Mouse (Mus musculus): ENCODE measurements around the gene Brwd3. TPM values are rescaled to one million over a fixed set of nuclear protein-coding genes. Genes with fewer than 3 reads are reported as not detected.

Gene Brwd3
- 4.7 and 5.5 TPM in 2 replicates for polyA plus RNA-seq (2014; fragmentation: Nextera tagmentation; extraction: Ambion mirVana)

DNA sequence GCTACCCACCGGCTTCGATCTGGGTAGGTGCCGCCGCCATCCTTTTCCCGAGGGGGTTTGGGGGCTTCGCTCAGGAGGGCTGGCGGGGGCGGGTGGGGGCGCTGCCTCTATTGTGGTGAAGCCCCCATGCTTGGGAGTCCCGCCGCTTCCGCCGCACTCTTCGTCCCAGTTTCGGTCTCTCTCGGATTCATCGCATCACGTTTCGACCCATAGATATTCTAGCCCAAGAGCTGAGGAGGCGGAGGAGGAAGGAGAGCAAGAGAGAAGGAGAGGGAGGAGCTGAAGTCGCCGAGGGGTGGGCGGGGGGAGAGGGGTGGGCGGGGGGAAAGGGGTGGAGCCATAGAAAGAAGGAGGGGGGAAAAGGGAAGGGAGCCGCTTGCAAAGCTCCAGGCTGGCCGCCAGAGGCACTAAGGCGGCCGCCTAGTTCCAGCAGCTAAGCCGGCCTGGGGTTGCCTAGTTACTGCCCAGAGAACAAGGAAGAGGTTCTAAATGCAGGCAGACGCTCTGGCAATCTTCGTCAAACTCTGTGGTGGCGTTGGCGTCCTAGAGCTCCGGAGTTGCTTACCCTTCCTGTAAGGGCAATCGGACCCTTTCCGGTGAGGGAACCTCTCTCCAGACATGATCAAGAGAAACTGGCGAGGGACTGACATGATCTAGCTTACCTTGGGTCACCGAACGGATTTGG is at the start of gene Brwd3:
Gene Brwd3, minus strand, starts transcription at position 283 of the 685 bp plus-strand sequence.
- Histone ChIP-seq H3K9ac (replicated peaks; ENCODE audit: low read length) (peak within 1 kb of the TSS; percentile 59), H3K4me2 (ENCODE audit: low read depth, low read length) (peak within 1 kb of the TSS; percentile 42), H3K4me1 (ENCODE audit: control insufficient read depth, insufficient read depth, low read length) (no peaks in the 10 kb centered on the region), H3K9me3 (replicated peaks; ENCODE audit: control insufficient read depth, low read length) (no peaks in the 10 kb centered on the region), H3K27me3 (ENCODE audit: control insufficient read depth, insufficient read depth, low read length) (no peaks in the 10 kb centered on the region), H3K4me3 (ENCODE audit: low read depth, low read length) (peak within 1 kb of the TSS; percentile 53), H3K36me3 (replicated peaks; ENCODE audit: control insufficient read depth, insufficient read depth, low read depth, low read length) (no peaks in the 10 kb centered on the region), H3K27ac (replicated peaks; ENCODE audit: low read depth, low read length) (0 out of 2 replicates have a peak within 1 kb of the TSS, but pooled peaks have one; percentile 59)
- WGBS: 17% methylated on average over 36 of the region's 39 CpGs
- DNase-seq (ENCODE audit: low spot score) (peak; percentile 85), ATAC-seq (replicated peaks; ENCODE audit: insufficient number of reproducible peaks, low FRiP score, low TSS enrichment, low read depth) (peak; percentile 96)

DNA sequence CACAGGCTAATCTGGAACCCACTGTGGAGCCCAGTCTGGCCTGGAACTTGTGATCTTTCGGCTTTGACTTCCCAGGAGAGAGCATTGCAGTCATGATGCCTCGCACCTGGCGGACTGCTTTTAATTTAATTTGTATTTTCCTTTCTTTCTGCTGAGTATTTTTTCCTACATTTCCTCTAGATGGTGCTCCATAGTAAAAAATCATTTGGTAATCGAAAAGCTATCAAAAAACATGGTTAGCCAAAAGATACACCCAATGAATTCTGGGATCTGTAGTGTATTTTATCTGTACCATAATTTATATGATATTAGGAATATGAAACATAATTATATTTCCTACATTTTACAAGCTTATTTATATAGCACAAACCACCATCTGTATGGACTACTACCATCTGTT is 28.5 kb upstream of the Brwd3 start:
- Histone ChIP-seq H3K9ac (replicated peaks; ENCODE audit: low read length) (no peak overlapping the region), H3K27ac (replicated peaks; ENCODE audit: low read depth, low read length) (no peak overlapping the region), H3K4me3 (ENCODE audit: low read depth, low read length) (no peak overlapping the region), H3K36me3 (replicated peaks; ENCODE audit: control insufficient read depth, insufficient read depth, low read depth, low read length) (no peaks in the 10 kb centered on the region), H3K4me1 (ENCODE audit: control insufficient read depth, insufficient read depth, low read length) (no peaks in the 10 kb centered on the region), H3K4me2 (ENCODE audit: low read depth, low read length) (no peak overlapping the region), H3K27me3 (ENCODE audit: control insufficient read depth, insufficient read depth, low read length) (no peaks in the 10 kb centered on the region), H3K9me3 (replicated peaks; ENCODE audit: control insufficient read depth, low read length) (no peaks in the 10 kb centered on the region)
- DNase-seq (ENCODE audit: low spot score) (no peak), ATAC-seq (replicated peaks; ENCODE audit: insufficient number of reproducible peaks, low FRiP score, low TSS enrichment, low read depth) (no peak)
- WGBS: 73% methylated on average over 4 of the region's 4 CpGs

DNA sequence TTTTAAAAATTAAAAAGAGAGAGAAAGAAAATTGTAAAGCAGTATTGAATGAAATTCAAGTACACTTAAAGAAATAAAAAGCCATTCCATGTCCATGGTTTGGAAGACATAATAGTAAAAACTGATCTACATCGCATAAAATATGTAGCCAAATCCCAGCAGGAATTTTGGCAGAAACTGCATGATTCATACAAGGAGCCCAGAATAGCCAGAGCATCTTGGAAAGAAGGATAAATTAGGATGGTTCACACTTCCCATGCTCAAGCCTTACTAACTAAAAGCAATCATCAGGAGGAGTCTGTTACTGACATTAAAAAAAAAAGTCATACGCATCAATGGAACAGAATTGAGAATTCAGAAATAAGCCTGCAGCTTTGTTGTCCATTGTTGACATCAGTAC is 8.5 kb upstream of the Brwd3 start:
- WGBS: 93% methylated on average over 2 of the region's 2 CpGs
- Histone ChIP-seq H3K27me3 (ENCODE audit: control insufficient read depth, insufficient read depth, low read length) (no peaks in the 10 kb centered on the region), H3K4me3 (ENCODE audit: low read depth, low read length) (no peak overlapping the region), H3K9ac (replicated peaks; ENCODE audit: low read length) (no peak overlapping the region), H3K4me1 (ENCODE audit: control insufficient read depth, insufficient read depth, low read length) (no peaks in the 10 kb centered on the region), H3K27ac (replicated peaks; ENCODE audit: low read depth, low read length) (no peak overlapping the region), H3K36me3 (replicated peaks; ENCODE audit: control insufficient read depth, insufficient read depth, low read depth, low read length) (no peaks in the 10 kb centered on the region), H3K9me3 (replicated peaks; ENCODE audit: control insufficient read depth, low read length) (no peaks in the 10 kb centered on the region), H3K4me2 (ENCODE audit: low read depth, low read length) (no peak overlapping the region)
- DNase-seq (ENCODE audit: low spot score) (no peak), ATAC-seq (replicated peaks; ENCODE audit: insufficient number of reproducible peaks, low FRiP score, low TSS enrichment, low read depth) (no peak)

DNA sequence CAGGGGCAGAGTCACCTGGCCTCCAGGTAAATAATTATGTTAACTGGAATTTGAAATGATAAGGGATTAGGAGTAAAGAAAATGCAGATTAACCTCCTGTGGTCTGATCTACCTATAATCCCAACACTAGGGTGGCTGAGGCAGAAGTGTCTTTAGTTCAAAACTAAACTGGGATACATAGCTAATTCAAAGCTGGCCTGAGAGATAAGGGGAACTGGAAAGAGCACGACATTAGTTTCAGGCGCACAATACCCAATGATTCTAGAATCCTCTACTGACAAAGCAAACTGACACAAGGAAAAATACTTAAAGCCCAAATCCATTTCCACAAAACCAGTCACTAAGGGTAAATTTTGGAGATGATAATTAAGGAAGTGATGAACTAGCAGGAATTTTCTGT is 2.2 kb upstream of the Brwd3 start:
- H3K27ac ChIP-seq (replicated peaks; ENCODE audit: low read depth, low read length): no peak overlapping the region
- H3K36me3 ChIP-seq (replicated peaks; ENCODE audit: control insufficient read depth, insufficient read depth, low read depth, low read length): no peaks in the 10 kb centered on the region
- no peak for ATAC-seq (replicated peaks; ENCODE audit: insufficient number of reproducible peaks, low FRiP score, low TSS enrichment, low read depth)
- H3K4me1 ChIP-seq (ENCODE audit: control insufficient read depth, insufficient read depth, low read length): no peaks in the 10 kb centered on the region
- no peaks in the 10 kb centered on the region for H3K27me3 ChIP-seq (ENCODE audit: control insufficient read depth, insufficient read depth, low read length)
- no peak overlapping the region for H3K4me2 ChIP-seq (ENCODE audit: low read depth, low read length)
- DNase-seq (ENCODE audit: low spot score): no peak
- WGBS: 84% methylated on average over 2 of the region's 2 CpGs
- H3K4me3 ChIP-seq (ENCODE audit: low read depth, low read length): no peak overlapping the region
- no peaks in the 10 kb centered on the region for H3K9me3 ChIP-seq (replicated peaks; ENCODE audit: control insufficient read depth, low read length)
- H3K9ac ChIP-seq (replicated peaks; ENCODE audit: low read length): no peak overlapping the region

DNA sequence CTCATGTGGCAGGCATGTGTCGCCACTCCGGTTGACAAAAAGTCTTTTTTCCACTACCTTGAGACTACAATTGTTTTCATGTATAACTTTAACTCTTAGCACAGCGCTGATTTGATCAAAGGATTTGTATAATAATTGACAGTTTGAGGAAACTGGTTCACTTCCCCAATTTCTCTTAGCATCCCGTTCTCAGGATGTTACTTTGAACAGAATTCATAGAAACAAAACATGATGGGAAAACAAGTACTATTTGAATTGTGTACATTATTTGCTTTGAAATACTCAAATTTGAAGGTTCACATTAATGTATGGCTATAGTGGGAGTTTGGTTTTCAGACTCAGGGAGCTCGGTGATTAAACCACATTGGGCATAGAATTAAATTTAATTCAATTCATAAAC is 1.1 kb upstream of the Brwd3 start:
- Histone ChIP-seq H3K4me1 (ENCODE audit: control insufficient read depth, insufficient read depth, low read length) (no peaks in the 10 kb centered on the region), H3K9ac (replicated peaks; ENCODE audit: low read length) (no peak overlapping the region), H3K36me3 (replicated peaks; ENCODE audit: control insufficient read depth, insufficient read depth, low read depth, low read length) (no peaks in the 10 kb centered on the region), H3K27ac (replicated peaks; ENCODE audit: low read depth, low read length) (no peak overlapping the region), H3K4me2 (ENCODE audit: low read depth, low read length) (no peak overlapping the region; the same call in 1 of the 2 replicates), H3K9me3 (replicated peaks; ENCODE audit: control insufficient read depth, low read length) (no peaks in the 10 kb centered on the region), H3K4me3 (ENCODE audit: low read depth, low read length) (peak overlapping the region; percentile 26; the same call in 1 of the 2 replicates), H3K27me3 (ENCODE audit: control insufficient read depth, insufficient read depth, low read length) (no peaks in the 10 kb centered on the region)
- DNase-seq (ENCODE audit: low spot score): no peak
- ATAC-seq (replicated peaks; ENCODE audit: insufficient number of reproducible peaks, low FRiP score, low TSS enrichment, low read depth): no peak
- WGBS: 72% methylated on average over 5 of the region's 5 CpGs

DNA sequence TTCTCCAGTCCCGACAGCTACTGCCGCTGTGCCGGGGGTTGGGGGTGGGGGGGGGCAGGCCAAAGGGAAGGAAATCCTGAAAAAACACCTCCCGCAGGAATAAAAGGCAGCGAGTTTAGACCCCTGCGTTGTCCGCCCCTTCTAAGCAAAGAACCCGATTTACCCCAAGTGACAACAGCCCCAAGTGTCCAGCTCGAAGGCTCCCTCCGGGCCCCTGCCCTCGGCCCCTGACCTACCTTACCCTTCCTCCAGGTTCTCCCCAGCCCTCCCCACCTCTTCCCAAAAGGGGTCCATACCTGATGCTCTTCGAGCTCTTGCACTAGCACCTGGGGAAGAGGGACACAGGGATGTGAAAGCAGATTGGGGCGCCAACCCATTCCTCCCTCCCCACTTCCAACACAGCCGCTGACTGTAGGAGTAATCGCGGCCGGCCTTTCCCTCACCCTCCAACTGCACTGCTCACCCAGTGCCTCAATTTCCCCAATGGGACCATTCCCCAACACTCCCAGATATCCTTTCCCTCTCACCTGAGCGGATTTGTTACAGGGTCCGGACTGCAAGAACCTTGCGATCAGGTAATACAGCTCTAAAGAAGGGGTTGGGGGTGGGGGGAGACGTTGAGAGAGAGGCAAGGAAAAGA is 671 bp downstream of the Brwd3 start:
- Histone ChIP-seq H3K27me3 (ENCODE audit: control insufficient read depth, insufficient read depth, low read length) (no peaks in the 10 kb centered on the region), H3K4me2 (ENCODE audit: low read depth, low read length) (peak overlapping the region; percentile 42), H3K4me3 (ENCODE audit: low read depth, low read length) (peak overlapping the region; percentile 53), H3K9me3 (replicated peaks; ENCODE audit: control insufficient read depth, low read length) (no peaks in the 10 kb centered on the region), H3K9ac (replicated peaks; ENCODE audit: low read length) (peak overlapping the region; percentile 59), H3K36me3 (replicated peaks; ENCODE audit: control insufficient read depth, insufficient read depth, low read depth, low read length) (no peaks in the 10 kb centered on the region), H3K4me1 (ENCODE audit: control insufficient read depth, insufficient read depth, low read length) (no peaks in the 10 kb centered on the region), H3K27ac (replicated peaks; ENCODE audit: low read depth, low read length) (0 out of 2 replicates have a peak overlapping the region, but pooled peaks have one; percentile 59)
- peak; percentile 68 for ATAC-seq (replicated peaks; ENCODE audit: insufficient number of reproducible peaks, low FRiP score, low TSS enrichment, low read depth)
- WGBS: 18% methylated on average over 21 of the region's 21 CpGs
- no peak for DNase-seq (ENCODE audit: low spot score)

DNA sequence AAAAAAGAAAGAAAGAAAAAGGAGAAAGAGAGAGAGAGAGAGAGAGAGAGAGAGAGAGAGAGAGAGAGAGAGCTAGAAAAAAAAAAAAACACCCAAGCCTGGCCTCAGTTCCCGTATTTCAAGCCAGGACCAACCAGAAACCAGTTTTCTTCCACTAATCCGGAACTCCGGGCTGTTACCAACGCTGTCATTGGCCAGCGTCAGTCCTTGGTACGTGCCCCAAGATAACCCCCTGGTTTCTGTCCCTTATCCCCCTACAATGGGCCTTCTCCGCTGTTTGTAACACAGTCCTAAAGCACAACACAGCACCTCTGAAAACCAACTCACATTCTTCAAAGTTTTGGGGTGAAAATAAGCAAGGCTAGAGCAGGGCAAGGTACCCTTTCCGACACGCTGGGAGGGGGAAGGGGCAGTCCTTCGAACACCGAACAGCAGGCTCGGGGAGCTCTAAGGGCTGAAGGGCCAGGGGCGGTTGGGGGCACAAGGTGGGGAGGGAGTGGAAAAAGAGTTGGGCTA is 1.4 kb downstream of the Brwd3 start:
- peak overlapping the region; percentile 53 for H3K4me3 ChIP-seq (ENCODE audit: low read depth, low read length)
- peak overlapping the region; percentile 42; the same call in 1 of the 2 replicates for H3K4me2 ChIP-seq (ENCODE audit: low read depth, low read length)
- no peaks in the 10 kb centered on the region for H3K27me3 ChIP-seq (ENCODE audit: control insufficient read depth, insufficient read depth, low read length)
- peak; percentile 66 for ATAC-seq (replicated peaks; ENCODE audit: insufficient number of reproducible peaks, low FRiP score, low TSS enrichment, low read depth)
- H3K9ac ChIP-seq (replicated peaks; ENCODE audit: low read length): peak overlapping the region; percentile 59
- no peaks in the 10 kb centered on the region for H3K4me1 ChIP-seq (ENCODE audit: control insufficient read depth, insufficient read depth, low read length)
- H3K27ac ChIP-seq (replicated peaks; ENCODE audit: low read depth, low read length): no peak overlapping the region
- no peaks in the 10 kb centered on the region for H3K9me3 ChIP-seq (replicated peaks; ENCODE audit: control insufficient read depth, low read length)
- DNase-seq (ENCODE audit: low spot score): peak; percentile 83
- 23% methylated on average over 13 of the region's 13 CpGs for WGBS
- no peaks in the 10 kb centered on the region for H3K36me3 ChIP-seq (replicated peaks; ENCODE audit: control insufficient read depth, insufficient read depth, low read depth, low read length)

DNA sequence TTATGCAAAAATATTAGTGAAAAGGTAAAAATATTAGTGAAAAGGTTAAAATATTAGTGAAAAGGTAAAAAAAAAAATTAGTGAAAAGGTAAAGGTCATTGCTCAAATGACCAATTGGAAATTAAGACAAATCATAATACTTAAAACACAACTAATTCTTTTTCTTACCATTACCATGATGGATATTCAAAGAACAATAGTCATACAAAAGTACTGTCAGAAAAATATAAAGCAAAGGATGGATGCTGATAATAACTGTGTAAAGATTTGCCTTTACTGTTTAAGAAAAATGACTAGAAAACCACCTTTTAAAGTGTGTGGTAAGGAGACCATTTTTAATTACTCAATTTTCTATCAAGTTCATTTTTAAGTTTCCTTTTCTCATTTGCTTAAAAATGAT is 2.9 kb downstream of the Brwd3 start:
- no peaks in the 10 kb centered on the region for H3K4me1 ChIP-seq (ENCODE audit: control insufficient read depth, insufficient read depth, low read length)
- no peak overlapping the region for H3K4me3 ChIP-seq (ENCODE audit: low read depth, low read length)
- DNase-seq (ENCODE audit: low spot score) (no peak), ATAC-seq (replicated peaks; ENCODE audit: insufficient number of reproducible peaks, low FRiP score, low TSS enrichment, low read depth) (no peak)
- no peaks in the 10 kb centered on the region for H3K36me3 ChIP-seq (replicated peaks; ENCODE audit: control insufficient read depth, insufficient read depth, low read depth, low read length)
- H3K27ac ChIP-seq (replicated peaks; ENCODE audit: low read depth, low read length): no peak overlapping the region
- H3K4me2 ChIP-seq (ENCODE audit: low read depth, low read length): no peak overlapping the region
- no peaks in the 10 kb centered on the region for H3K27me3 ChIP-seq (ENCODE audit: control insufficient read depth, insufficient read depth, low read length)
- H3K9ac ChIP-seq (replicated peaks; ENCODE audit: low read length): no peak overlapping the region
- no peaks in the 10 kb centered on the region for H3K9me3 ChIP-seq (replicated peaks; ENCODE audit: control insufficient read depth, low read length)

Measured in embryonic facial prominence, embryonic 11.5 days (tissue).